Mouse (Mus musculus) hindbrain, embryonic 13.5 days (tissue): Measurements from ENCODE around the gene Lysmd2. TPM values are rescaled to one million over a fixed set of nuclear protein-coding genes. Genes with fewer than 3 reads are reported as not detected.
A peak's percentile ranks its signal among the peaks of the same experiment; 100 is the strongest.

ENCODE experiments used
- ATAC-seq: fragments of 200-750 bp; cut with Nextera tagmentation; 2 replicates; pipeline ENCODE4 v1.8.0; 2017; ENCODE audit warnings: moderate TSS enrichment; ENCODE audit not compliant: low FRiP score
- H3K27ac ChIP-seq: fragments of 300-500 bp; sonication (generic); 2 replicates; pipeline ENCODE4 v1.5.1; 2015; ENCODE audit warnings: inconsistent platforms, mild to moderate bottlenecking, moderate library complexity
- H3K27me3 ChIP-seq: fragments of 300-500 bp; sonication (generic); 2 replicates; pipeline ENCODE4 v1.6.1; 2015; ENCODE audit warnings: mild to moderate bottlenecking, inconsistent platforms
- H3K36me3 ChIP-seq: fragments of 300-500 bp; sonication (generic); 2 replicates; pipeline ENCODE4 v1.6.1; 2015; ENCODE audit warnings: mild to moderate bottlenecking, inconsistent platforms
- H3K4me1 ChIP-seq: fragments of 300-500 bp; sonication (generic); replicated peaks from 2 replicates; pipeline ENCODE4 v1.6.1; 2015; ENCODE audit warnings: inconsistent platforms
- H3K4me2 ChIP-seq: fragments of 300-500 bp; sonication (generic); 2 replicates; pipeline ENCODE4 v1.6.1; 2015; ENCODE audit warnings: inconsistent platforms, mild to moderate bottlenecking, moderate library complexity
- H3K4me3 ChIP-seq: fragments of 300-500 bp; sonication (generic); 2 replicates; pipeline ENCODE4 v1.5.1; 2015; ENCODE audit warnings: mild to moderate bottlenecking, inconsistent platforms
- H3K9ac ChIP-seq: fragments of 300-500 bp; sonication (generic); 2 replicates; pipeline ENCODE4 v1.6.1; 2015; ENCODE audit warnings: mild to moderate bottlenecking, inconsistent platforms
- H3K9me3 ChIP-seq: fragments of 300-500 bp; sonication (generic); 2 replicates; pipeline ENCODE4 v1.6.1; 2016; ENCODE audit warnings: inconsistent platforms
- WGBS: fragments of 180-500 bp; shearing (Covaris S2); methylation state at CpG from one replicate; pipeline ENCODE4 v1.1.7; 2015; 5-methylcytosine and 5-hydroxymethylcytosine counted together
- polyA plus RNA-seq: library from polyadenylated mRNA; unstranded; fragments of >200 nt; fragmentation: Nextera tagmentation; extraction: Ambion mirVana; gene quantifications from 2 replicates; pipeline ENCODE4 v1.2.1, GENCODE M21; 2015

Gene Lysmd2
- polyA plus RNA-seq = 24.8 and 26.2 TPM in 2 replicates

DNA sequence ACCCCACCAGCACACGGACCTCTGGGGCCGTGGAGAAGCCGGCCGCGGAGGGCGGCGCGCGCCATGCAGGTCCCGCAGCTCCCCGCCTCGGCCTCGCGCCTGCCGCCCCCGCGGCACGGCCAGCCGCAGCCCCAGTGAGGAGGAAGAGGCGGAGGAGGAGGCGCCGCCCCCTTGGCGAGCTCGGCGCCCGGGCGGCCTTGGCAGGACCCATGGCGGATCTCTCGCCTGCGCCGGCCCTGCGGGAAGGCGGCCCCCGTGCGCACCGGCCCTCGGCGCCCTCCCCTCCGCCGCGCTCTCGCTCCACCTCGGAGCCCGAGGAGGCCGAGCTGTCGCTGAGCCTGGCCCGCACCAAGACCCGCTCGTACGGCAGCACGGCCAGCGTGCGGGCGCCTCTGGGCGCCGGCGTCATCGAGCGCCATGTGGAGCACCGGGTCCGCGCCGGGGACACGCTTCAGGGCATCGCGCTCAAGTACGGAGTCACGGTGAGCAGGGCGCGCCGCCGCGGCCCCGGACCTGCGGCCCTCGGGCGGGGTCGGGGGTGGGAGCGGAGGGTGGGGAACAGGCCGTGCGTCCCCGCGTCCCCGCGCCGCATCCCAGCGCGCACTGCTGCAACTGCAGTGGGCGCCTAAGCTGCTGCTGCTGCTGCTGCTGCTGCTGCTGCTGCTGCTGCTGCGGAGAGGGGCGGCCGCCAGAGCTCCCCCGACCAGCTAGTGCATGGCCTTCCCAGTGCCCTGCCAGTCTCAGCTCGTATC is at the start of gene Lysmd2:
Gene Lysmd2, plus strand, starts transcription at position 186 of the 752 bp plus-strand sequence.
- Histone ChIP-seq H3K4me3 (peak within 1 kb of the TSS; percentile 78), H3K4me1 (peaks cover 14% of the 10 kb centered on the region), H3K9ac (peak within 1 kb of the TSS; percentile 92), H3K4me2 (peak within 1 kb of the TSS; percentile 80), H3K27ac (peak within 1 kb of the TSS; percentile 96), H3K36me3 (no peaks in the 10 kb centered on the region), H3K27me3 (peaks cover 6% of the 10 kb centered on the region; the same call in 1 of the 2 replicates), H3K9me3 (no peaks in the 10 kb centered on the region)
- ATAC-seq = peak; percentile 91
- whole genome bisulfite sequencing = under 1% methylated on average over 94 of the region's 94 CpGs

DNA sequence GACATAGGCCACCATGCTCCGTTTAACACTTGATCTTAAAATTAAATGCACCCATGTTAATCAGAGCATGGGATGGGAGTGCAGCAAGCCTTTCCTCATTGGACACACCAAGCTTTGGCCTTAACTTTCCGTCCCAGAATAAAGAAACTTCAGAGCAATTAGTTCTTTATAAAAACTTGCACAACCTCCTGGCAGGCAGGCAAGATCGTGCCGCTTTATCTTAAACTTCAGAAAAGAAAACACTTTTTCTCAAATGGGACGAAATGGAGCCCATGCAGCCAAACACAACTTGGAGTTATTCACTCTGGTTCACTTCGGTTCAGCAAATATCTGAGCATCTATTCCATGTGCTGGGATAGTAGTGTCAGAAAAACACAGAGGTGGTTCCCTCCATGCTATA is 46.2 kb upstream of the Lysmd2 start:
- H3K4me1 ChIP-seq = no peaks in the 10 kb centered on the region
- no peak overlapping the region for H3K9ac ChIP-seq
- H3K27ac ChIP-seq = no peak overlapping the region
- H3K4me2 ChIP-seq = no peak overlapping the region
- H3K36me3 ChIP-seq = peaks cover 96% of the 10 kb centered on the region
- no peaks in the 10 kb centered on the region for H3K27me3 ChIP-seq
- no peak for ATAC-seq
- no peaks in the 10 kb centered on the region for H3K9me3 ChIP-seq
- H3K4me3 ChIP-seq = no peak overlapping the region
- WGBS = 93% methylated on average over 6 of the region's 6 CpGs

DNA sequence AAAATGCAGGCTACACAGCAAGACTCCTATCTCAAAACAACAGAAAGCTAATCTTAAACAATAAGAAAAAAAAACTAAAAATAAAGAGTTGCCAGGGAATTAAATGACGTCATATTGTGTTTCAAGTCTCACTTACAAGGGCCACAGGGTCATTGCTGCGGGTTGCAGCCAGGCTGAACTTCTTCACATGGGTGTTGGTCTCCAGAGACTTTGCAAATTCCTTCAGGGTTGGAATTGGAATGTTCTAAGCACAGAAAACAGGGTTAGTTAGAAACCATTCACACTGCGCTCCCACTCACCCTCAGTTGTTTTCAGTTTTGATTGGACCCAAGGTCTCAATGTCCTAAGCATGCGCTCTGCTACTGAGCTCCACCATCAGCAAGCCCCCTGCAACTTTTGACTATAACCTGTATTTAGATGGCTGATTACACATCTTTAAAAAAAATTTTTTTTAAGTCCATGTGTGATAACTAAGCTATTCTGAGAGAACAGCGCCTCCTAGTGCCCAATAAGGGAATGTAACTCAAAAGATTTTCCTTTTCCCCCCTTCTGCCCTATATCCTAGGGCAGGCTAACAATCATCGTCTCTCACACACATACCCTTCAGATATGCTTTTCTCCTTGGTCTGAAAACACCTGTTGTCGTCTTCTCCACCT is 43.7 kb upstream of the Lysmd2 start:
- H3K4me2 ChIP-seq = no peak overlapping the region
- no peak overlapping the region for H3K9ac ChIP-seq
- H3K4me1 ChIP-seq = no peaks in the 10 kb centered on the region
- H3K27me3 ChIP-seq = no peaks in the 10 kb centered on the region
- WGBS = 53% methylated on average over 7 of the region's 7 CpGs
- no peak for ATAC-seq
- H3K4me3 ChIP-seq = no peak overlapping the region
- no peaks in the 10 kb centered on the region for H3K9me3 ChIP-seq
- H3K27ac ChIP-seq = no peak overlapping the region
- peaks cover 96% of the 10 kb centered on the region for H3K36me3 ChIP-seq

DNA sequence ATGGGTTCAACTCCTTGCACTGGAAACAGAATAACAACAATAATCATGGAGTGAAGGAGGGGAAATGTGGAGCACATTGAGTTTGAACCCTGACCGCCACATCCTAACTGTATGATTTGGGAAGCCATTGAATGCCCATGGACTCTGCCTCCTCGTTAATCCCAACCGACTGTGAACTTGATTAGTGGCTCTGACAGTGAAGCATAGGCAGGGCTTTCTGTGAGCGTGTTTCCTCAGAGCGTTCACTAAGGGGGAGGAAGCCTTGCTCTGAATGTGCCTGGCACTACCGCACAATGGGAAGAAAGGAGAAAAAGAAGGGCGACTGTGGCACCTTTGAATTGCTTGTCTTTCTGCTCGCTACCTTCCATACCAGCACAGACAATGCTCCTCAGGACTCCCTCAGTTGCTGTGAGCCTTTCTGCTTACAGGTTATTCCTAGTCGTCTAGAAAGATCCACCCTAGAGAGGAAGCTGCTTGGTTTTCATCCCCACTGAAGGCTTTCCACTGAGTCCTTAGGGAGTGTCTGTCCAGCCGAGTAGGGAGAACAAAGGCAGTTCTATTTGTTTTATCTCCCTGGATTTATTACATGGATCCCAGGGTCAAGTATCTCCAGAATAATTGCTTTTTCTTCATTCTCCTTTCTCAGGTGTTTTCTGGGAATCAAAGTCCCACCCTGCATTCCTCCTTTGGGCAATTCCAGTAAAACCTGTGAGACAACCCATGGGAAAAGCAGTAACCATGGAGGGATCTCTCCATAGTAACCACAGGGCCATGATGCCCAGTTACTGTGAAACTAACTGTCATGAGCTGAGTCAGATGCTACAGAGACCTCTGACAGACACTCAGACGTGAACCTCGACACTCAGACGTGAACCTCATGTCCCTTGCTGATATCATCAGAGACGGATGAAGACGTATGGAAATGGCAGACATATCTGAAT is 35.4 kb upstream of the Lysmd2 start:
- Histone ChIP-seq H3K4me2 (no peak overlapping the region), H3K27me3 (no peaks in the 10 kb centered on the region), H3K9me3 (no peaks in the 10 kb centered on the region), H3K4me3 (no peak overlapping the region), H3K27ac (no peak overlapping the region), H3K4me1 (peaks cover 6% of the 10 kb centered on the region; the same call in 1 of the 2 replicates), H3K36me3 (peaks cover 100% of the 10 kb centered on the region), H3K9ac (no peak overlapping the region)
- ATAC-seq = no peak
- 84% methylated on average over 15 of the region's 15 CpGs for WGBS

DNA sequence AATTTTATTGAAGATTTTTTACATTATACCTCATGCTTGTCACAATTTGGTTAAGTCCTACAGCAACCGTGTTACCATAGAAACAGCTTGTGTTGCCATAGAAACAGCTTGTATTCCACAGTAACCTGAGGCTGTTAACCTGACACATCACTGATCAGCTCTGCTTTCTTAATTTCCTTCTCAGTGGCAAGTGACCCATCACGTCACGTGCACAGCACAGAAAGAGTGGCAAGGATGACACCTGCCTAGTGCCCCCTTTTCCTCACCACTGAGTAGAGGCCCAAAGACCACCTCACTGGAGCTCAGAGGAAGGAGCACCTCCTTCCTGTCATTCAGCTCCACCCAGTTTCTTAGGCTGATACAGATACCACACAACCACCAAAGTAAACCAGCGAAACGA is 32.1 kb upstream of the Lysmd2 start:
- H3K4me2 ChIP-seq = no peak overlapping the region
- no peak overlapping the region for H3K27ac ChIP-seq
- ATAC-seq = peak; percentile 47; the same call in 1 of the 2 replicates
- no peaks in the 10 kb centered on the region for H3K27me3 ChIP-seq
- H3K4me1 ChIP-seq = peaks cover 13% of the 10 kb centered on the region; the same call in 1 of the 2 replicates
- WGBS = 82% methylated on average over 5 of the region's 5 CpGs
- peaks cover 90% of the 10 kb centered on the region for H3K36me3 ChIP-seq
- H3K4me3 ChIP-seq = no peak overlapping the region
- H3K9ac ChIP-seq = no peak overlapping the region
- H3K9me3 ChIP-seq = no peaks in the 10 kb centered on the region

DNA sequence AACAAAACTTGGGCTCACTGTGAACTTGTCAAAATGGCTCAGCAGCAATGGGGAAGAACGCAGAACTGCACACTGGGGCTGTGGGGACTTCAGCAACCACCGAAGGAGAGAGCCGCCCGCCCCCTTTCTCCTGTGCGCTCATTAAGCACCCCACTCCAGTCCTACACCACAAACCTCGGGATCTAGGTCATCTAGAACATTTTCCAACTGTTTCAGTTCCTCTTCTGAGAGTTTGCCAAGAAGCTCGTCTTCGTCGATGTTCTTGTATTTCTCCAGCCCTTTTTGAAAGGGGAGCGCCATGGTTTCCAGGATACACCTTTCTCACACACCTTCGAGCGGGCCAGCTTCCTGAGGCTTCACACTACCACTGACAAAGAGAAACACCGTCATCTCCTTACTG is 28.5 kb upstream of the Lysmd2 start:
- no peak overlapping the region for H3K9ac ChIP-seq
- H3K4me1 ChIP-seq = peaks cover 43% of the 10 kb centered on the region
- H3K27ac ChIP-seq = no peak overlapping the region
- ATAC-seq = no peak
- no peaks in the 10 kb centered on the region for H3K9me3 ChIP-seq
- H3K4me3 ChIP-seq = no peak overlapping the region
- H3K36me3 ChIP-seq = peaks cover 55% of the 10 kb centered on the region
- 94% methylated on average over 13 of the region's 13 CpGs for WGBS
- no peak overlapping the region for H3K4me2 ChIP-seq
- no peaks in the 10 kb centered on the region for H3K27me3 ChIP-seq

DNA sequence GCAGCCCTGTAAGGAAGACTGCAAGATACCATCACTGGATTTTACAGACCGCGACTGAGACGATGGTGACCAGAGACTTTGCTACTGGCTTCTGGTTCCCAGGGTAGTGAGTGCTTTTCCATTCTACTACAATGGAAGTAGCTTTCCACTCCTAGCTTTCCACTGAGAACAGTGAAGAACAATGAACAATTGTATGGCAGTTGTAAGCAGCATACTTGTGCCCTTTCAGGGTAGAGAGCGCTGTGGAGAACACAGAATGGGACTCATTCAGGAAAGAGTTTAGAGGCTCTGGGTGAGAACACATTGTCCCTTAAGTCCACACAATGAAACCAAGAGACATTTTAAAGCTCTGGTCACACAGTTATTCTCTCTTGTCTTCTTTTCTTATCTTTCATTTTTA is 27.9 kb upstream of the Lysmd2 start:
- H3K27ac ChIP-seq = no peak overlapping the region
- peaks cover 43% of the 10 kb centered on the region for H3K4me1 ChIP-seq
- H3K9ac ChIP-seq = no peak overlapping the region
- WGBS = 75% methylated on average over 4 of the region's 4 CpGs
- H3K9me3 ChIP-seq = no peaks in the 10 kb centered on the region
- no peak for ATAC-seq
- H3K27me3 ChIP-seq = no peaks in the 10 kb centered on the region
- H3K36me3 ChIP-seq = peaks cover 50% of the 10 kb centered on the region
- no peak overlapping the region for H3K4me2 ChIP-seq
- no peak overlapping the region for H3K4me3 ChIP-seq

DNA sequence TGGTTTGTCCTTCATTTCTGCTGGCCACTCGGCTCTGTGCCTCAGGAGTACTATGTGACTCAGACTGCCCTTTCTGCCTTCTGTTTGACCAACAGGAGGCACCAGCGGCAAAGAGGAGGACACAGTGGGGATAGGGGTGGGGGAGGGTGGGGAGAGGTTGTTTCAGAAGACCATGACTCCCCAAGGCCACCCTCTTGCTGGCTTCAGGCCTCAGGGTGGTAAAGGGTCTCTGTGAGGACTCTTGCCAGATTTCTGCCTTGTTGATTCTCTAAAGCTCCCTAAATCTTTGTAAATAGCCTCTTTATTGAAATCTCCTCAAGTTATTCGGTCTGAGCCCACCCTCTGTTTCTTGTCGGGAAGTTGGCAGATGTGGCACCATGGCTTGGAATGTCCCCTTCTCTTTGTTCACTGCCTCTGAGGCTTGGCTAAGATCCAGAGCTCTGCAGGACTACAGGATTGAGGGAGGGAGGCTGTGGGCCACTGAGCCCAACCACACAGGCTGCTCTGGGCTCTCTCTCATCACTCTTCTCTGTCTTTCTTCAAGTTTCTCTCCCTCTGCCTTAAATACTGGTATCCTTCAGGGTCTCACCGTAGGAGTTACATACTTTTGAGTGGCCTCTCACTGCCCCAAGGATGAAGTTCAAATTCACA is 26.2 kb upstream of the Lysmd2 start:
- Histone ChIP-seq H3K9me3 (no peaks in the 10 kb centered on the region; the same call in 1 of the 2 replicates), H3K27ac (peak overlapping the region; percentile 55; the same call in 1 of the 2 replicates), H3K4me2 (no peak overlapping the region), H3K4me3 (no peak overlapping the region), H3K36me3 (peaks cover 43% of the 10 kb centered on the region), H3K27me3 (no peaks in the 10 kb centered on the region), H3K9ac (no peak overlapping the region), H3K4me1 (peaks cover 37% of the 10 kb centered on the region)
- 37% methylated on average over 5 of the region's 5 CpGs for WGBS
- peak; percentile 93 for ATAC-seq

DNA sequence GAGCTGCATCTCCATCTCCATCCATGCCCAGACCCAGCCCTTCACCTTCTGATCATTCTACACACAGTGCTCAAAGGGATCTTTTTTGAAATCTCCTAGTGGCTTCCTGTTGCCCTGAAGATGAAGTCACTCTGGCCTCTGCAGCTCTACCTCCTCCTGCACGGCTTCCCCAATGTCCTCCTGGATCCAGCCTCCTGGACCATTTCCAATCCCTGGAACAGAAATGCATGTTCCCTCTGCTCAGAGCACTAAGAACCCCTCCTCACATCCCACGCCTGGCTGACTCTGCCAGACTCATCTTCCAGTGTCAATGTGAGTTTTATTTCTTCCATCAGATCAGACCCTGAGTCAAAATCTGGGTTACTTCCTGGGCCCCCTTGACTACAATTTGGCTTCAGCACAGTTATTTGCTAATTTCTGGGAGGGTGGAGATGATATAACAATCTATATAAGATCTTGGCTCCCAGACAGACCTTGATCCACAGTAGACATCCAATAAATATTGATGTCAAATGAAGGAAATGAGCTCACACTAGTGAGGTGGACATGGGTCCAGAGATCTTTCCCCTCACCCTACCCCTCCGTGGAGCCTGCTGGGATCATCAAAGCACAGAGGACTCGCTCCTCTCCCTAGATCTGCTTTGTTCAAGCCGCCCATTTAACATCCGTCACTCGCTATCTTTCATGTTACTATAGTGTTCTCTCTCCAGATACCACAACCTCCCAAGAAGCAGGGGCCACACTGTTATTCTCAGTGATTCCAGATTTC is 25.2 kb upstream of the Lysmd2 start:
- H3K4me1 ChIP-seq = peaks cover 37% of the 10 kb centered on the region
- 64% methylated on average over 7 of the region's 7 CpGs for WGBS
- no peaks in the 10 kb centered on the region; the same call in 1 of the 2 replicates for H3K9me3 ChIP-seq
- no peak overlapping the region for H3K4me2 ChIP-seq
- no peak overlapping the region for H3K4me3 ChIP-seq
- H3K36me3 ChIP-seq = peaks cover 42% of the 10 kb centered on the region
- no peak overlapping the region for H3K9ac ChIP-seq
- ATAC-seq = no peak
- H3K27me3 ChIP-seq = no peaks in the 10 kb centered on the region
- H3K27ac ChIP-seq = 0 out of 2 replicates have a peak overlapping the region, but pooled peaks have one; percentile 55

DNA sequence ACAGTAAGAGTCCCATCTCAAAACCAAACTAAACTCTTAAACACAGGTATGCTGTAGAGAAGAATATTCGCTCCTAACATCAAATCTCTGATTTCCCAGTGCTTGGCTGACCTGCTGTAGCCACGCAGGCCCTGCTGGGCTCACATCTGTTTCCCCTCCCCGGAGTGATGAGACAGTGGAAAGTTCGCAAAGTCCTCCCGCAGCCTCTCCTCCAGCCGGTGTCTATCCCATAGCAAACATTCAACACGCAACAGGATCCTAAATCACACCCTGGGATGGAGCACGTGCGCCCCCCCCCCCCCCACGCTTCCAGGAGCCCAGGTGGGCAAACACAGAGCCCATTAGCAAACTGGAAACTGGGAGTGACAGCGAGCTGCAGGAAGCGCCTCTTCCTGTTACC is 24.0 kb upstream of the Lysmd2 start:
- WGBS = 67% methylated on average over 12 of the region's 12 CpGs
- H3K9ac ChIP-seq = no peak overlapping the region
- no peaks in the 10 kb centered on the region; the same call in 1 of the 2 replicates for H3K9me3 ChIP-seq
- H3K36me3 ChIP-seq = peaks cover 38% of the 10 kb centered on the region
- peaks cover 37% of the 10 kb centered on the region for H3K4me1 ChIP-seq
- H3K4me3 ChIP-seq = no peak overlapping the region
- H3K4me2 ChIP-seq = no peak overlapping the region
- no peak for ATAC-seq
- no peaks in the 10 kb centered on the region for H3K27me3 ChIP-seq
- H3K27ac ChIP-seq = no peak overlapping the region

DNA sequence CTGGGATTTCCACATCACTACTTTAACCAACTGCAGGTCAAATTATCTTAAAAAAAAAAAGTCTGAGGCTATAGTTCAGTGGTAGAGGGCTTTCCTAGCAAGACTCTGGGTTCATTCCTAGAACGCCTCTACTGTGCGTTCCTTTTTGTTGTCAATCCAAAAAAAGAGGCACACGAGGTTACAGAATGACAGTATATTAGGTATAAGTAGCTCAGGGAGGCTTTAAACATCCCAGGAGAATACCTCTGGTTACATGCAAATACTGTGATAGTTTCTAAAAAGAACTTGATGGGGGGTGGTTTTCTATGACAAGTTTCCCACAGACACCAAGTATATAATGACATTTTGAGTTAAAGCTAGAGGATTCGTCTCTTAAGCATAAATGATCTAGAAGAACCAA is 18.0 kb upstream of the Lysmd2 start:
- Histone ChIP-seq H3K27ac (no peak overlapping the region), H3K9ac (no peak overlapping the region), H3K4me3 (no peak overlapping the region), H3K27me3 (no peaks in the 10 kb centered on the region), H3K36me3 (peaks cover 28% of the 10 kb centered on the region), H3K4me1 (peaks cover 21% of the 10 kb centered on the region), H3K4me2 (no peak overlapping the region), H3K9me3 (no peaks in the 10 kb centered on the region; the same call in 1 of the 2 replicates)
- 90% methylated on average over 4 of the region's 4 CpGs for WGBS
- ATAC-seq = no peak
